Mouse (Mus musculus) ES-Bruce4 (cell line): Measurements from ENCODE around the gene Mrpl51. TPM values are rescaled to one million over a fixed set of nuclear protein-coding genes. Genes with fewer than 3 reads are reported as not detected.

ENCODE experiments used
- H3K27ac ChIP-seq: 2 replicates; pipeline ENCODE4 v1.5.1; 2012; ENCODE audit warnings: low read length, inconsistent platforms; ENCODE audit not compliant: insufficient read depth
- H3K27me3 ChIP-seq: 2 replicates; pipeline ENCODE4 v1.6.1; 2012; ENCODE audit warnings: mild to moderate bottlenecking, low read length, inconsistent platforms; ENCODE audit not compliant: control insufficient read depth, poor library complexity, insufficient read depth, severe bottlenecking
- H3K36me3 ChIP-seq: 2 replicates; pipeline ENCODE4 v1.6.1; 2012; ENCODE audit warnings: inconsistent platforms, mild to moderate bottlenecking, low read length, moderate library complexity; ENCODE audit not compliant: control insufficient read depth, poor library complexity, insufficient read depth, severe bottlenecking
- H3K4me1 ChIP-seq: one replicate; pipeline ENCODE4 v1.8.1; 2011; ENCODE audit warnings: low read length; ENCODE audit not compliant: control insufficient read depth, insufficient read depth
- H3K4me3 ChIP-seq: 2 replicates; pipeline ENCODE4 v1.5.1; 2011; ENCODE audit warnings: low read depth, mild to moderate bottlenecking, low read length
- H3K9ac ChIP-seq: 2 replicates; pipeline ENCODE4 v1.6.1; 2012; ENCODE audit warnings: low read depth, mild to moderate bottlenecking, inconsistent platforms; ENCODE audit not compliant: poor library complexity, severe bottlenecking
- H3K9me3 ChIP-seq: replicated peaks from 2 replicates; pipeline ENCODE4 v1.6.1; 2012; ENCODE audit warnings: mild to moderate bottlenecking, low read length, inconsistent platforms; ENCODE audit not compliant: control insufficient read depth, poor library complexity, insufficient read depth, severe bottlenecking
- CTCF ChIP-seq: IDR thresholded peaks from one replicate; pipeline ENCODE4 v1.8.1; 2011; ENCODE audit warnings: low read depth, low read length
- EP300 ChIP-seq: IDR thresholded peaks from 2 replicates; pipeline ENCODE4 v1.6.1; 2011; ENCODE audit warnings: low read depth, low read length; ENCODE audit not compliant: insufficient read depth
- POLR2A ChIP-seq: IDR thresholded peaks from one replicate; pipeline ENCODE4 v1.8.1; 2011; ENCODE audit warnings: low read length; ENCODE audit not compliant: insufficient read depth
- polyA plus RNA-seq: library from polyadenylated mRNA; stranded (reverse); fragments of >200 nt; gene quantifications from 2 replicates; pipeline ENCODE4 v1.2.4, GENCODE M21; 2011; ENCODE audit warnings: low read depth; ENCODE audit not compliant: missing spikeins, insufficient read depth, insufficient read length

Mrpl51 gene
- polyA plus RNA-seq, 1 experiment: 113 TPM

DNA sequence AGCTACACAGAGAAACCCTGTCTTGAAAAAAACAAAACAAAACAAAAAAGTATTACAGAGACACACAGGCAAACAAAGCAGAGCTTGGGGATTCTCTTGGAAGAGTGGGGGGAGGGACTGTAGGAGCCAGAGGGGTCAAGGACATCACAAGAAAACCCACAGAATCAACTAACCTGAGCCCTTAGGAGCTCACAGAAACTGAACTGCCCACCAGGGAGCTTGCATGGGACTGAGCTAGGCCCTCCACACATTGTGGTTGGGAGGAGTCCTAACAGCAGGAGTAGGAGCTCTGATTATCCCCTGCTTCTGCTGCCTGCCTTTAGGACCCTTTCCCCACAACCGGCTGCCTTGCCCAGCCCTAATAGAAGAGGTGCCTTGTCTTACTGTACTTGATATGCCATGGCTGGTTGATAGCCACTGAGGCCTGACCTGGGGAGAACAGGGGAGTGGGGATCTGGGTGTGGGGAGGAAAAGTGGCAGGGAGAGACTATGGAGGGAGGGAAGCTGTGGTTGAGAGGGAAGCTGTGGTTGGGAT lies 4.0 kb downstream of the Mrpl51 start:
- Histone ChIP-seq H3K27me3 (no peaks in the 10 kb centered on the region), H3K9ac (no peak overlapping the region), H3K36me3 (peaks cover 16% of the 10 kb centered on the region), H3K27ac (peak overlapping the region; percentile 76), H3K4me3 (no peak overlapping the region), H3K4me1 (peaks cover 3% of the 10 kb centered on the region), H3K9me3 (no peaks in the 10 kb centered on the region)
- TF ChIP-seq CTCF: no peak
- TF ChIP-seq POLR2A: no peak
- TF ChIP-seq EP300: no peak

DNA sequence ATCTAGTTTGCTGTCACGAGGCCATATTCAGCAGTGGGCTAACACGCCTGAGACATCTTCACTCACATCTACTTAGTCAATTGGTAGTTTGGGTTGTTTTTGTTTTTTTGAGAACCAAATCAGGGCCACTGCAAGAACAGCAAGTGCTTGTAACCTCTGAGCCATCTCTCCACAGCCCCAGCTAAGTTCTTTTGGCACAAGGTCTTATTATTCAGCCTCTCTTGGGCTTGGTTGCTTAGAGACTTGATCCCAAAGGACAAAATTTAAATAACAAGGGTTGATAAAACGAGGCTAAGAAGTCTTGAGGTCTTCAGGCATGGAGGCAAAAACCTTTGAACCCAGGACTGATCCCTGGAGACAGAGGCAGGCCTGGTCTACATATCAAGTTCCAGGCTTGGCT lies 4.7 kb downstream of the Mrpl51 start:
- H3K9ac ChIP-seq: no peak overlapping the region
- H3K36me3 ChIP-seq: peaks cover 16% of the 10 kb centered on the region
- H3K4me3 ChIP-seq: no peak overlapping the region
- H3K4me1 ChIP-seq: peaks cover 3% of the 10 kb centered on the region
- TF ChIP-seq CTCF (no peak), POLR2A (no peak), EP300 (no peak)
- H3K27ac ChIP-seq: peak overlapping the region; percentile 93
- H3K9me3 ChIP-seq: no peaks in the 10 kb centered on the region
- no peaks in the 10 kb centered on the region for H3K27me3 ChIP-seq

- H3K9ac ChIP-seq: 0 out of 2 replicates have a peak overlapping the region, but pooled peaks have one; percentile 23
- H3K27me3 ChIP-seq: no peaks in the 10 kb centered on the region
- H3K4me1 ChIP-seq: peaks cover 3% of the 10 kb centered on the region
- TF ChIP-seq CTCF (no peak), POLR2A (no peak), EP300 (no peak)
- H3K36me3 ChIP-seq: peaks cover 16% of the 10 kb centered on the region
- no peak overlapping the region for H3K4me3 ChIP-seq
- H3K9me3 ChIP-seq: no peaks in the 10 kb centered on the region
- peak overlapping the region; percentile 93 for H3K27ac ChIP-seq
These were observed 5.6 kb downstream of the Mrpl51 start for GRCm38 (mm10) chr6:125197166-125197565.

GRCm38 (mm10) chr6:125210436-125210835 lies 18.8 kb downstream of the Mrpl51 start:
- Histone ChIP-seq H3K27me3 (no peaks in the 10 kb centered on the region), H3K36me3 (no peaks in the 10 kb centered on the region)

DNA sequence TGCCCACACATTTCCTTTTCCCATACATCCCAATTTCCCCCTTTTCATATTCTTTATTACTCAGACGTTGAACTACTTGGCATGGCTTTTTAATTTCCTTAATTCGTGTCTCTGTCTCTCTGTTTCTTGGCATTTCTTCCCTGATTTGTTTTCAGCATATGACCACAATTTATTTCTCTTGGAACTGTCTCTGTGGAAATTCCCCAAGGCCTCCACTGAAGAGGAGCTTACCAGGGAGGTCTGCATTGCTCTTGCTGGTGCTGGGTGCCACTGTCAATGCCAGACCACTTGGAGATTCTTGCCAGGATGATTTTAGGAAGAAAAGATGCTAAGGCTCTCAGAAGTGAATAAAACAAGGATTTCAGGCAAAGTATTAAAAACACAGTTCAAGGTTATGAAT lies 21.0 kb downstream of the Mrpl51 start:
- TF ChIP-seq POLR2A: no peak
- no peak for TF ChIP-seq CTCF
- TF ChIP-seq EP300: no peak
- H3K4me3 ChIP-seq: no peak overlapping the region
- H3K27me3 ChIP-seq: no peaks in the 10 kb centered on the region
- H3K36me3 ChIP-seq: no peaks in the 10 kb centered on the region
- no peaks in the 10 kb centered on the region for H3K9me3 ChIP-seq
- H3K27ac ChIP-seq: no peak overlapping the region
- H3K4me1 ChIP-seq: no peaks in the 10 kb centered on the region
- no peak overlapping the region for H3K9ac ChIP-seq

More at GRCm38 (mm10) chr6:125210436-125210835, 18.8 kb downstream of the Mrpl51 start:
- no peaks in the 10 kb centered on the region for H3K4me1 ChIP-seq
- H3K27ac ChIP-seq: no peak overlapping the region
- no peaks in the 10 kb centered on the region for H3K9me3 ChIP-seq
- H3K4me3 ChIP-seq: no peak overlapping the region
- no peak overlapping the region for H3K9ac ChIP-seq
- TF ChIP-seq CTCF (peak; percentile 8), EP300 (no peak)

DNA sequence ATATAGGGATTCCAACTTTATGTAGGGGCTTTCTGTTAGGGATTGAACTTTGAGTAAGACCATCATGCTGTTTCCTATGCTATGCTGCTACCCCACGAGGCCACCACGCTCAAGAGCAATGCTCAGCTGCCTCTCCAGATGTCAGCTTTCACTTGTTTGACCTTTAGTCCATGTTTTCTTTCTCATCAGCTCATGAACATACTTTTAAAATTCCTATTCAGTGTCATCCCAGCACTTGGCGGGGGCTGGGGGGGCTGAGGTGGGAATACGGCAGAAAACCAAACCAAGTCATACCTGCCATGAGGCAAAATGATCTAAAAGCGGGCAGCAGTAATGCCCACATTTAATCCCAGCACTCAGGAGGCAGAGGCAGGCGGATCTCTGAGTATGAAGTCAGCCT lies 21.5 kb downstream of the Mrpl51 start:
- Histone ChIP-seq H3K9me3 (no peaks in the 10 kb centered on the region), H3K36me3 (no peaks in the 10 kb centered on the region), H3K9ac (no peak overlapping the region), H3K4me3 (no peak overlapping the region), H3K4me1 (no peaks in the 10 kb centered on the region), H3K27ac (no peak overlapping the region), H3K27me3 (no peaks in the 10 kb centered on the region)
- no peak for TF ChIP-seq CTCF
- no peak for TF ChIP-seq POLR2A
- no peak for TF ChIP-seq EP300

DNA sequence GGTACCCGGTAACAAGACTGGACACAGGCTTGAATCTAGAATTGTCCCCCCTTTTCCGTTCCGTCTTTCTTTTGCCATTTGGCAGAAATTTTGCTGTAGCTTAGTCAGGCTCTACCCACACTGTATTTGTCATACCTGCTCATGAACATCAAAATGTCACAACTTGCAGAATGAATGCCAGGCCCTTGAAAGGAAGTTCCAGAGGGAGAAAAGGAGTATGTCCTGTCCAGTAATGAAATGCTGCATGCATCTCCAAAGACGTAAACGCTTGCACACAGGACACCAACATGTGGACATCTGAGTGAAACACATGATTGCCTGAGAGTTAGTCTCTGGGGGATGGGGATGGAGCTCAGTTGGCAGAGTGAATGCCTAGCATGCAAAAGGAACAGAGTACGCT lies 22.1 kb downstream of the Mrpl51 start:
- Histone ChIP-seq H3K27ac (no peak overlapping the region), H3K27me3 (no peaks in the 10 kb centered on the region), H3K4me3 (no peak overlapping the region), H3K9me3 (no peaks in the 10 kb centered on the region), H3K36me3 (no peaks in the 10 kb centered on the region), H3K9ac (no peak overlapping the region), H3K4me1 (no peaks in the 10 kb centered on the region)
- TF ChIP-seq EP300 (no peak), POLR2A (no peak)
